Mouse (Mus musculus): ENCODE measurements around the gene Hadha.

DNA sequence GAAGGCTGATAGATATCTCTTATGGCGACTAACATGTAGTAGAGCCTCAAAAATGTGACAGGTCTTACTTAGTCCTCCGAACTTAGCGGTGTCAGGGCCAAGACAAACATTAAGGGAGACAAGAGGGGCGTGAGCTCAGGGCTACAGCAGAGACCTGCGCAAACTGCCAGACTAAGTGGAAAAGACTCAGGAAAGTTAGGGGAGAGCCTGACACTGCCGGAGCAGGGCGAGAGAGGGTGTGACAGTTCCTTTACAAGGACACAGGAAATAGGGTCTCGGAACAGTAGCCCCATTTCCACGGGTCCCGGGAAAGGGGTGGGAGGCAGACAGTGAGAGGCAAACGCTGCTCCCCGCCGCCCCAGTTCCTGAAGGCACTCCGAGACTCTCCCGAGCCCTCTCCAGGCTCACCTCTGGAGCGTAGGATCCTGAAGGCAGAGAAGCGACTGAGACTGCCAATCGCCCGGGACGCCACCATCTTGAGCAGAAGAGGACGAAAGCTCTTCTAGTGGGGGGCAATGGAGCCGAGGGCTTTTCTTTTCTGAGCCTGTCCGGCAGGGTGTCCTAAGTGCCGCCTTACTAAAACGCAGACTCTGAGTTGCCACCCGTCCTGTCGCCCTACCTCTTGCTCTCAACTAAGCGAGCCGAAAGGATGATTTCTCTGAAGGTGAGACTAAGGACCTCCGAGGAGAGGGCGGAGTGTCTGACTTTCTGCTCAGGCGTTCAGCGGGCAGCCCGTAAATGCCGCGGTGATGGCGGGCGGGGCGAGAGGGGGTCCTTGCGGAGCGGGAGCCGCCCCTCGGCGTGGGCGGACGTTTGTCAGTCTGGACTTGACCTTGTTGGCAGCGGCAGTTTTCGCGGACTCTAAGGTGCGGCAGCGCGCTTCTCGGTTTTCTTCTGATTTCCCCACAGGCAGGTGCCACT lies at the start of gene Hadha, which contains the start of gene Hadhb:
- no peak for TF ChIP-seq CHD2 (IDR thresholded peaks at IDR 0.05; ENCODE audit: low read depth, low read length)
- TF ChIP-seq MAFK (IDR thresholded peaks at IDR 0.05; ENCODE audit: insufficient read depth, low read depth, low read length) = no peak
- TF ChIP-seq ZNF384 (IDR thresholded peaks at IDR 0.05; ENCODE audit: low read depth, low read length) = no peak
